Mouse (Mus musculus): ENCODE measurements around the gene Cryzl2. TPM values are rescaled to one million over a fixed set of nuclear protein-coding genes. Genes with fewer than 3 reads are reported as not detected.

Gene Cryzl2
- polyA plus RNA-seq, 1 experiment from 2014 or later, result 6.6 TPM

- no peak overlapping the region for H3K4me3 ChIP-seq
- H3K9me3 ChIP-seq (replicated peaks), result no peaks in the 10 kb centered on the region
- peaks cover 86% of the 10 kb centered on the region for H3K4me1 ChIP-seq
- H3K27me3 ChIP-seq, result no peaks in the 10 kb centered on the region
- H3K9ac ChIP-seq, result no peak overlapping the region
- no peak overlapping the region; the same call in 1 of the 2 replicates for H3K27ac ChIP-seq
- H3K36me3 ChIP-seq (ENCODE audit: poor library complexity, severe bottlenecking), result no peaks in the 10 kb centered on the region
- no peak overlapping the region for H3K4me2 ChIP-seq
- ATAC-seq, result no peak
- whole genome bisulfite sequencing, result 61% methylated on average over 13 of the region's 13 CpGs
Observed at GRCm38 (mm10) chr1:157444632-157445300, 13.6 kb upstream of the Cryzl2 start.

- Histone ChIP-seq H3K36me3 (ENCODE audit: poor library complexity, severe bottlenecking) (no peaks in the 10 kb centered on the region), H3K4me1 (peaks cover 86% of the 10 kb centered on the region), H3K27ac (no peak overlapping the region), H3K9me3 (replicated peaks) (no peaks in the 10 kb centered on the region), H3K4me2 (no peak overlapping the region), H3K9ac (no peak overlapping the region), H3K27me3 (no peaks in the 10 kb centered on the region), H3K4me3 (no peak overlapping the region)
- no peak for ATAC-seq
- 95% methylated on average over 6 of the region's 6 CpGs for WGBS
Observed at GRCm38 (mm10) chr1:157445398-157445910, 12.9 kb upstream of the Cryzl2 start.

- Histone ChIP-seq H3K27me3 (peaks cover 5% of the 10 kb centered on the region), H3K9ac (no peak overlapping the region), H3K27ac (no peak overlapping the region), H3K4me3 (no peak overlapping the region), H3K4me2 (no peak overlapping the region), H3K9me3 (replicated peaks) (no peaks in the 10 kb centered on the region), H3K36me3 (ENCODE audit: poor library complexity, severe bottlenecking) (no peaks in the 10 kb centered on the region), H3K4me1 (peaks cover 82% of the 10 kb centered on the region)
- WGBS, result 65% methylated on average over 7 of the region's 7 CpGs
- no peak for ATAC-seq
Observed at GRCm38 (mm10) chr1:157446325-157446724, 12.1 kb upstream of the Cryzl2 start.

GRCm38 (mm10) chr1:157447142-157447541 is 11.2 kb upstream of the Cryzl2 start:
- 0 out of 2 replicates have a peak overlapping the region, but pooled peaks have one; percentile 0 for H3K27ac ChIP-seq
- H3K4me1 ChIP-seq, result peaks cover 78% of the 10 kb centered on the region
- H3K36me3 ChIP-seq (ENCODE audit: poor library complexity, severe bottlenecking), result no peaks in the 10 kb centered on the region
- H3K4me3 ChIP-seq, result no peak overlapping the region
- H3K4me2 ChIP-seq, result no peak overlapping the region
- 36% methylated on average over 4 of the region's 4 CpGs for WGBS
- peaks cover 5% of the 10 kb centered on the region for H3K27me3 ChIP-seq
- ATAC-seq, result no peak
- no peak overlapping the region; the same call in 1 of the 2 replicates for H3K9ac ChIP-seq
- no peaks in the 10 kb centered on the region for H3K9me3 ChIP-seq (replicated peaks)

GRCm38 (mm10) chr1:157448164-157448804 is 10.1 kb upstream of the Cryzl2 start:
- Histone ChIP-seq H3K27me3 (peaks cover 5% of the 10 kb centered on the region), H3K4me1 (peaks cover 80% of the 10 kb centered on the region), H3K9ac (no peak overlapping the region), H3K36me3 (ENCODE audit: poor library complexity, severe bottlenecking) (no peaks in the 10 kb centered on the region), H3K9me3 (replicated peaks) (no peaks in the 10 kb centered on the region), H3K4me2 (peak overlapping the region; percentile 0; the same call in 1 of the 2 replicates), H3K27ac (peak overlapping the region; percentile 0; the same call in 1 of the 2 replicates), H3K4me3 (no peak overlapping the region)
- WGBS, result 9% methylated on average over 7 of the region's 7 CpGs
- ATAC-seq, result peak; percentile 16; the same call in 1 of the 2 replicates

- H3K9me3 ChIP-seq (replicated peaks), result no peaks in the 10 kb centered on the region
- no peak overlapping the region for H3K9ac ChIP-seq
- no peak overlapping the region for H3K4me3 ChIP-seq
- 53% methylated on average over 5 of the region's 5 CpGs for WGBS
- H3K27ac ChIP-seq, result no peak overlapping the region
- ATAC-seq, result no peak
- peaks cover 5% of the 10 kb centered on the region for H3K27me3 ChIP-seq
- H3K4me1 ChIP-seq, result peaks cover 79% of the 10 kb centered on the region
- no peaks in the 10 kb centered on the region for H3K36me3 ChIP-seq (ENCODE audit: poor library complexity, severe bottlenecking)
- H3K4me2 ChIP-seq, result 0 out of 2 replicates have a peak overlapping the region, but pooled peaks have one; percentile 0
Observed at GRCm38 (mm10) chr1:157448805-157449188, 9.6 kb upstream of the Cryzl2 start.

- no peak overlapping the region for H3K9ac ChIP-seq
- H3K4me1 ChIP-seq, result peaks cover 72% of the 10 kb centered on the region
- H3K4me3 ChIP-seq, result peak overlapping the region; percentile 22; the same call in 1 of the 2 replicates
- H3K27ac ChIP-seq, result no peak overlapping the region
- ATAC-seq, result no peak
- no peaks in the 10 kb centered on the region for H3K36me3 ChIP-seq (ENCODE audit: poor library complexity, severe bottlenecking)
- 5% methylated on average over 10 of the region's 10 CpGs for WGBS
- H3K4me2 ChIP-seq, result peak overlapping the region; percentile 49
- H3K27me3 ChIP-seq, result peaks cover 5% of the 10 kb centered on the region
- H3K9me3 ChIP-seq (replicated peaks), result no peaks in the 10 kb centered on the region
Observed at GRCm38 (mm10) chr1:157449532-157449931, 8.8 kb upstream of the Cryzl2 start.

GRCm38 (mm10) chr1:157449981-157450636 is 8.3 kb upstream of the Cryzl2 start:
- Histone ChIP-seq H3K9me3 (replicated peaks) (no peaks in the 10 kb centered on the region), H3K27ac (no peak overlapping the region), H3K4me1 (peaks cover 67% of the 10 kb centered on the region), H3K9ac (no peak overlapping the region), H3K4me2 (peak overlapping the region; percentile 49), H3K36me3 (ENCODE audit: poor library complexity, severe bottlenecking) (no peaks in the 10 kb centered on the region), H3K27me3 (peaks cover 5% of the 10 kb centered on the region), H3K4me3 (peak overlapping the region; percentile 22; the same call in 1 of the 2 replicates)
- 8% methylated on average over 21 of the region's 21 CpGs for WGBS
- no peak for ATAC-seq

GRCm38 (mm10) chr1:157452284-157452683 is 6.1 kb upstream of the Cryzl2 start:
- 64% methylated on average over 3 of the region's 3 CpGs for WGBS
- Histone ChIP-seq H3K36me3 (ENCODE audit: poor library complexity, severe bottlenecking) (no peaks in the 10 kb centered on the region), H3K9ac (no peak overlapping the region), H3K27me3 (peaks cover 5% of the 10 kb centered on the region), H3K4me2 (no peak overlapping the region), H3K4me3 (no peak overlapping the region), H3K9me3 (replicated peaks) (no peaks in the 10 kb centered on the region), H3K4me1 (peaks cover 50% of the 10 kb centered on the region), H3K27ac (peak overlapping the region; percentile 49)
- no peak for ATAC-seq

- H3K4me3 ChIP-seq, result no peak overlapping the region
- H3K27ac ChIP-seq, result peak overlapping the region; percentile 49
- H3K27me3 ChIP-seq, result peaks cover 5% of the 10 kb centered on the region
- H3K4me1 ChIP-seq, result peaks cover 48% of the 10 kb centered on the region
- 15% methylated on average over 5 of the region's 5 CpGs for WGBS
- H3K9ac ChIP-seq, result no peak overlapping the region
- H3K4me2 ChIP-seq, result no peak overlapping the region
- ATAC-seq, result peak; percentile 88
- no peaks in the 10 kb centered on the region for H3K9me3 ChIP-seq (replicated peaks)
- no peaks in the 10 kb centered on the region for H3K36me3 ChIP-seq (ENCODE audit: poor library complexity, severe bottlenecking)
Observed at GRCm38 (mm10) chr1:157452759-157453549, 5.4 kb upstream of the Cryzl2 start.

GRCm38 (mm10) chr1:157454876-157455275 is 3.5 kb upstream of the Cryzl2 start:
- 78% methylated on average over 6 of the region's 6 CpGs for WGBS
- no peak overlapping the region for H3K4me2 ChIP-seq
- H3K9me3 ChIP-seq (replicated peaks), result no peaks in the 10 kb centered on the region
- H3K4me3 ChIP-seq, result no peak overlapping the region
- ATAC-seq, result no peak
- H3K9ac ChIP-seq, result no peak overlapping the region
- H3K4me1 ChIP-seq, result peaks cover 45% of the 10 kb centered on the region
- no peaks in the 10 kb centered on the region for H3K36me3 ChIP-seq (ENCODE audit: poor library complexity, severe bottlenecking)
- H3K27me3 ChIP-seq, result peaks cover 5% of the 10 kb centered on the region
- H3K27ac ChIP-seq, result no peak overlapping the region

Data from forebrain, embryonic 13.5 days (tissue).